Mouse (Mus musculus) cerebellum, adult 2 months (tissue): ENCODE data around the gene Aff3. TPM values are rescaled to one million over a fixed set of nuclear protein-coding genes. Genes with fewer than 3 reads are reported as not detected.

Experiments used
- DNase-seq, 2 experiments: peaks; one replicate each; pipeline ENCODE4 v3.0.0; 2021
- H3K27ac ChIP-seq: fragments of 200-500 bp; 2 replicates; pipeline ENCODE4 v1.5.1; 2012; ENCODE audit warnings: low read length, control low read depth, inconsistent platforms; ENCODE audit not compliant: insufficient read depth
- H3K27me3 ChIP-seq: fragments of 200-500 bp; 2 replicates; pipeline ENCODE4 v1.6.1; 2012; ENCODE audit warnings: inconsistent platforms, mild to moderate bottlenecking, low read length, moderate library complexity; ENCODE audit not compliant: control insufficient read depth, insufficient read depth
- H3K4me1 ChIP-seq: fragments of 200-500 bp; 2 replicates; pipeline ENCODE4 v1.6.1; 2011; ENCODE audit warnings: low read length; ENCODE audit not compliant: control insufficient read depth, insufficient read depth
- H3K4me3 ChIP-seq: fragments of 200-500 bp; replicated peaks from 2 replicates; pipeline ENCODE3; 2011; ENCODE audit warnings: mild to moderate bottlenecking, low read depth, low read length, control low read depth; ENCODE audit not compliant: insufficient read depth
- CTCF ChIP-seq: fragments of 200-500 bp; IDR thresholded peaks from 2 replicates; pipeline ENCODE4 v1.5.1; 2011; ENCODE audit warnings: low read depth, mild to moderate bottlenecking, control low read depth, low read length, moderate library complexity, borderline replicate concordance; ENCODE audit not compliant: insufficient read depth
- POLR2A ChIP-seq: fragments of 200-500 bp; IDR thresholded peaks from 2 replicates; pipeline ENCODE4 v1.6.1; 2011; ENCODE audit warnings: low read length, control low read depth, borderline replicate concordance; ENCODE audit not compliant: insufficient read depth
- WGBS: fragments of 180-500 bp; shearing (Covaris S2); methylation state at CpG from one replicate; pipeline ENCODE4 v1.1.7; 2018; 5-methylcytosine and 5-hydroxymethylcytosine counted together
- polyA plus RNA-seq: library from polyadenylated mRNA; depleted of rRNA; stranded (reverse); fragments of >200 nt; gene quantifications from 2 replicates; pipeline ENCODE4 v1.2.3, GENCODE M21; 2012

Gene Aff3
- polyA plus RNA-seq, 1 experiment, result 19.8 TPM

DNA sequence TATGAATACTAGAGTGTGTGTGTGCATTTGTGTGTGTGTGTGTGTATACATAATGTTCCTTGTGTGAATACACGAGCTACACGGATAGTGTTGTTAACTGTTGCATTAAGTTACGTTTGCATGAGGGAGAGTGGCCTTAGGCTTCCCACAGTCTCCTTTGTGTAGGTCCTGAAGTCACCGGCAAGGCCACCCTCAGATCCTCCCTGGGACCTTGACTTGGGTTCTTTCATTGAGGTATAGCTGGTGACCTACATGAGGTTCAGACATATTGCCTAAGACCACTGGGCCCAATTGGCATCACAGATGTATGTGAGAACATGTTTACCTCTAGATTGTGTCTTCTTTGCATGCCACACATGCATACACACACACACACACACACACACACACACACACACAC lies 494 bp downstream of the Aff3 start:
- TF ChIP-seq CTCF (no peak), POLR2A (no peak)
- WGBS, result 96% methylated on average over 4 of the region's 4 CpGs
- Histone ChIP-seq H3K27me3 (no peaks in the 10 kb centered on the region), H3K4me3 (no peak overlapping the region), H3K4me1 (no peaks in the 10 kb centered on the region), H3K27ac (no peak overlapping the region)
- DNase-seq, result no peak

DNA sequence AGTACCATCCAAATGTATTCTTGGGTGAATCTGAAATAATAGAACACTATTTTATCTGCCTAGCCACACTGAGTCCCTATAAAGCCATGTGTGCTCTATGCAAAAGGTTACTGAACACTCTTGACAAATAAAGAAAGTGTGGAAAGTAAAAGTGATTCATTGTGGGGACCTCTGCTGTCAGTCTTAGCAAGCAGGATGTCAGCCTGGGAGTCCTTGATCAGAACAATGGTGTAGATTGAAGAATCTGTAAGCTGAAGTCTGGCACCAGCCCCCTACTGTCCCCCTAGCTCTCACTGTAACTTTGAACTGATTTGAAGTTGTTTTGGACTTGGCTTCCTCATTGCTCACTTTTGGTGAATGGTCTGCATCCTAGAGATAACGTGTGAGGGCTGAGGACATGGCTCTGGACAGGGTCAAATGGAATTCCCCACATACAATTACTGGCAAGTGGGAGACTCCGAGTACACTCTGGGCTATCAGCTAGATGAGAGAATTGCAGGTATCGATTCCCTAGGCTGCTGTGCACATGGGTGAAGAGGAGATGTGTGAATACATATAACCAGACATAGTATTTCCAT lies 2.0 kb downstream of the Aff3 start:
- Histone ChIP-seq H3K27me3 (no peaks in the 10 kb centered on the region), H3K4me1 (no peaks in the 10 kb centered on the region), H3K27ac (no peak overlapping the region), H3K4me3 (no peak overlapping the region)
- no peak for TF ChIP-seq CTCF
- no peak for TF ChIP-seq POLR2A
- 88% methylated on average over 3 of the region's 3 CpGs for WGBS
- no peak for DNase-seq

DNA sequence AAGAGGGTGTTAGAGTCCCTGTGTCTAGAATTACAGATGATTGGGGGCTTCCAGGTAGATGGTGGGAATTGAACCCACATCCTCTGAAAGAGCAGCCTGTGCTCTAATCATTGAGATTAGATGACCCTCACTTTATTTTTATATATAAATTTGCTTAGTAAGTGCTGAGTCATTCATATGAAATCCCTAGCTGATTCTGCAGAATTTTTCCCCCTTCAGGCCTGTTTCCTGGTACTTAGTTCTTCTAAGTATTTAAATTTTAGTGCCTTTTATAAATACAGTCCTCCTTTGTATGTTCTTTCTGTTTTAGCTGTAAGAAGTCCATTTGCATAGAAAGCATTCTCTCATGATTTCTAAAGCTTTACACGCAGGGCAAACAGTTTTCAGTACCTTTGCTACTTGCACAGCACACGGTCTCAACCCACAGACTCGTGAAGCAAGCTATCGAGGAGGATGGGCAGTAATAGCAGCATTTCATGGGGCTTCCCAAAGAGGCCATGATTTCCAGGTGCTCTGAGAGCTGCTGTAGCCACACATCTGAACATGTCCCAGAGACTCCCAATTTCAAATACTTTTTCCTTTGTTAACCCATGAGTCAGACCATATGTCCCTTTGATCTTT lies 5.7 kb downstream of the Aff3 start:
- H3K27ac ChIP-seq, result no peak overlapping the region
- TF ChIP-seq POLR2A, result no peak
- TF ChIP-seq CTCF, result no peak
- no peaks in the 10 kb centered on the region for H3K27me3 ChIP-seq
- no peaks in the 10 kb centered on the region for H3K4me1 ChIP-seq
- no peak for DNase-seq
- WGBS, result 89% methylated on average over 4 of the region's 4 CpGs
- H3K4me3 ChIP-seq, result no peak overlapping the region

DNA sequence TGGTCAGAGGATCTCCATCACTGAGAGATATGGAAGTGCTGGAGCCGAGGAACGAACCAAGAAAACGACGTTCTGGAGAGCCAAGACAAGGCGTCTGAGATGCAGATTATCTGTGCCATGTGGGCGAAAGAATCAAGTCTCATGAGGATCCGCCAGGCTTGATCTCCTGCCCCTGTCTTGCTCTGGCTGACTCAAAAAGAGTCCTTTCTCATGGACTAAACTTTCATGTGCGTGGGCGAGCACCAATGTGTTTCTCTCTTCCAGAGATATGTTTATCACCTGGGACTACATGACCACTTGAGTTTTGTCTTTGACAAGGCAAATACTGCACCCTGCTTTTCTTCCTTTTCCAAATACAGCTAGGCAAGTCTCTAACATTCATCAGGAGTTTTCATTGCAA lies 6.4 kb downstream of the Aff3 start:
- no peak for TF ChIP-seq CTCF
- TF ChIP-seq POLR2A, result no peak
- 84% methylated on average over 9 of the region's 9 CpGs for WGBS
- no peak for DNase-seq
- Histone ChIP-seq H3K4me1 (no peaks in the 10 kb centered on the region), H3K27me3 (no peaks in the 10 kb centered on the region), H3K27ac (no peak overlapping the region), H3K4me3 (no peak overlapping the region)

DNA sequence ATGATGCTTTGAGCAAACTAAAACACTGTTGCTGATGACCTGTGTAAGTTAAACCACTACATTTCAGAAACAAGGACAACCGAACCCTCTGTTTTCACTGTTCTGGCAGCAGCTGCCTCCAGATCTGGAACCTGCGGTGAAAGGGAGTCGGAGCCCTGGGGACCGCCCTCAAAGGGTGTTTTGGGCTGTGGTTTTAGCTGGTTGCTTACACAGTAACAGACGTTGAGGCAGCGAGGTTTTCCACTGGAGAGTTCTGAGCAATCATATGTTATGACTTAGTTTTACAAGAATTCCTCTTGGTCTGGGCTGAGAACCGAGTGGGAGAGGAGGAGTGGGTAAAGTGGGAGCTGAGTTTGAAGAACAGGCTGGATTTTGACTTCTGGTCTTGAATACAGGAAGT lies 7.1 kb downstream of the Aff3 start:
- no peaks in the 10 kb centered on the region for H3K27me3 ChIP-seq
- H3K27ac ChIP-seq, result no peak overlapping the region
- WGBS, result 68% methylated on average over 7 of the region's 7 CpGs
- no peak overlapping the region for H3K4me3 ChIP-seq
- TF ChIP-seq CTCF (no peak), POLR2A (no peak)
- no peak for DNase-seq
- H3K4me1 ChIP-seq, result no peaks in the 10 kb centered on the region

DNA sequence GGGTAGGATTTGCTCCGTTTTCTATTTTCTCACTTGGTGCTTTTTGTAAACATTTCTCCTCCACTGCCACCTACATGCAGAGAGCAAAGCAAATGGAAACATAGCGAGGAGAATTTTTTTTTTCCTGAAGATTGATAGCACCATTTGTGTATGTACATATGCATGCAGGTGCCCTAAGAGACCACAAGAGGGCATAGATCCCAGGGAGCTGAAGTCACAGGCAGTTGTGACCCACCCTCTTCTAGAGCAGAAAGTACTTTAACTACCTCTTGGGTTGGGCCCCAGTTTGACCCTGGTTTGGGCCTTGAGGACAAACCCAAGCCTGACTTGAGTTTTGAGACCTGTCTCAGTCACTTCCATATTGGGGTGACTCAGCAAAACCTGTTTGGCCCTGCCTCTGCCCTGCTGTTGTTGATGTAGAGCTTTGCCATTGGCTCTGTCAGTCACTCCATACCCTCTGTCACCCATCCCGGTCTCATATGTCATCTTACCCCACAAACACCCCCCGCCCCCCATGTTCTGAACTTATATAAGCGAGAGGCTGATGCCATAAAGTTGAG lies 9.7 kb downstream of the Aff3 start:
- no peak for DNase-seq
- no peak overlapping the region for H3K27ac ChIP-seq
- 97% methylated on average over 5 of the region's 5 CpGs for WGBS
- H3K4me3 ChIP-seq, result no peak overlapping the region
- TF ChIP-seq CTCF, result no peak
- no peak for TF ChIP-seq POLR2A
- H3K4me1 ChIP-seq, result no peaks in the 10 kb centered on the region
- no peaks in the 10 kb centered on the region for H3K27me3 ChIP-seq

DNA sequence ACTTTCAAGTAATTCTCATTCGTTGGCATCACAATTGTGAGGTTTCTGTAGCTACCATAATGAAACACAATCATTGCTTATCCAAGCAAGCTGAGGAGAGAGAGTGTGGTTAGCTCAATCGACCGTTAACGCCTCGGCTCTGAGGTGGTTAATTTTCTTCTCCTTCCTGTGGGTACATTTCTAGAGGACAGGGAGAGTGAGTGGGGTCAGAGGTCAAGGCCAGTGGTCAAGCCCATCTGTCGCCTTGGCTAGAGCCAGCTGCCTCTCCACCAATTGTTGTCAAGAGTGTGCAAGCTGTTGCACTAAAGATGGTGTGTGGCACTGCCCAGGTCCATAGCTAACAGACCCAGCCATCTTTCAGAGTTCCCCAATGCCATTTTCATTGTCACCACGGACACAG lies 14.7 kb downstream of the Aff3 start:
- no peak overlapping the region for H3K27ac ChIP-seq

DNA sequence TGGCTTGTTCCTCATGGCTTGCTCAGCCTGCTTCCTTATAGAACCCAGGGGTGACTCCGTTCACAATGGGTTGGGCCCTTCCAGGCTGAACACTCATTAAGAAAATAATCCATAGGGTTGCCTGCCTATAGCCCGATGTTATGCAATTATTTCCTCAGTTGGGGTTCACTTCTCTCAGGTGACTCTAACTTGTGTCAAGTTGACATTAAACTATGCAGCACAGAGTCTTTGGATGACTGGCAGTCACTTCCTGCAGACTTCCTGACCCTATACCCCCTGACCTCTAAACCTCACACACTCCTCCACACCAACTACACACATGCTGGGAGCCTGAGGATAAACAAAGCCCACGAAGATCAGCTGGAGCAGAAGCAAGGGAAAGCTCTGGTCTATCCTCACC lies 15.6 kb downstream of the Aff3 start:
- DNase-seq, result no peak
- 71% methylated on average over 3 of the region's 3 CpGs for WGBS
- Histone ChIP-seq H3K4me3 (no peak overlapping the region), H3K27me3 (no peaks in the 10 kb centered on the region), H3K4me1 (no peaks in the 10 kb centered on the region), H3K27ac (no peak overlapping the region)
- TF ChIP-seq POLR2A (no peak), CTCF (no peak)

More for the DNA sequence above, 14.7 kb downstream of the Aff3 start:
- 75% methylated on average over 7 of the region's 7 CpGs for WGBS
- Histone ChIP-seq H3K4me1 (no peaks in the 10 kb centered on the region), H3K4me3 (no peak overlapping the region), H3K27me3 (no peaks in the 10 kb centered on the region)
- DNase-seq, result no peak
- no peak for TF ChIP-seq CTCF
- TF ChIP-seq POLR2A, result no peak
